Mouse (Mus musculus): ENCODE data around the gene Nup85.

DNA sequence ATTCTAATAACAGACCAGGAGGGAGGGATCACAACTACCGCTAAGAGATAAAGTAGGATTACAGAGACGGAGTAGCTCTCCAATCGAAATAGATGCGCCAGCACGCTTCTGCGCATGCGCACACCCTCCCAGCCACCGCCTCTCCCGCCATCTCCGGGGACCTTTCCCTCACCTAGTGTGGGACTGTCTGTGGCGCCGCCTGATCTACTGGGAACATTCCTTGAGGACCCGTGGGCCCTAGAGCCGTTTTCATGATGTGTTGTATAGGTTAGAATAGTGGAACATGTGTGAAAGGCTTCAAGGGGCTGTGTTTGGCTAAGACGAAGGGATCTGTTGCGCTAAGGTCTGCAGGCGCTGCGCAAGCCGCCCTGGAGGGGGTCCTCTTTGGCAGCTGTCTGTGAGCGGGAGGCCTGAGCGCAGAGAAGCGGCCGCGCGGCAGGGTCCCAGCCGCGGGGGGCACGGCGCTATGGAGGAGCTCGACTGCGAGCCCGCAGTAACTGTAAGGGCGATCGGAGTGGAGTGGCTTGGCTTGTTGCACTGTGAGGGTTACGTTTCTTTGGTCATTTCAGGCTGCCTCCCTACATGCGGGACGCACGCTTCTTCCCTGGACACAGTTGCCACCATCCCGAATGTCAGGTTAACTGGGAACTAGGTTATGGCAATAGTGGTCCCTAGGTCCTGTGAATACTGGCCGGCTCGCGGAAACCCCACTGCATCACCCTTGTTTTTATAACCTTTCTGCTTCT, at the start of gene Nup85:
- peak; percentile 52 for TF ChIP-seq POLR2A (IDR thresholded peaks at IDR 0.05; ENCODE audit: insufficient read depth, low read length)
- TF ChIP-seq CTCF (IDR thresholded peaks at IDR 0.05; ENCODE audit: low read depth, low read length) = no peak
- no peak for TF ChIP-seq EP300 (IDR thresholded peaks at IDR 0.05; ENCODE audit: insufficient read depth, low read depth, low read length)
